Mouse (Mus musculus): ENCODE results near the gene Tm4sf20.

GRCm38 (mm10) chr1:82772428-82772827, 4.2 kb upstream of the Tm4sf20 start:
- TF ChIP-seq CTCF (conservative IDR thresholded peaks at IDR 0.05; ENCODE audit: insufficient read depth, insufficient read length, low read depth, low read length) (no peak), POLR2A (IDR thresholded peaks at IDR 0.05; ENCODE audit: low read depth, low read length) (no peak)
